Mouse (Mus musculus) 416B (cell line): Measurements from ENCODE around the gene Trak2.
"Not testable (repeated sequence)": the region's sequence is repeated elsewhere in the genome, so short reads cannot be mapped to it uniquely, and the experiment has no call there.

ENCODE experiments used
- DNase-seq: peaks from one replicate; pipeline ENCODE4 v3.0.0; 2011; ENCODE audit warnings: low read depth

Trak2 gene

GRCm38 (mm10) chr1:58953686-58954434 is 19.4 kb downstream of the Trak2 start:
- no peak for DNase-seq

- DNase-seq, result no peak
These were observed 20.2 kb downstream of the Trak2 start for GRCm38 (mm10) chr1:58952997-58953396.

GRCm38 (mm10) chr1:58952526-58952925 is 20.7 kb downstream of the Trak2 start:
- no peak for DNase-seq

GRCm38 (mm10) chr1:58951841-58952240 is 21.4 kb downstream of the Trak2 start:
- DNase-seq, result no peak

GRCm38 (mm10) chr1:58950899-58951648 is 22.2 kb downstream of the Trak2 start:
- DNase-seq, result no peak

GRCm38 (mm10) chr1:58949561-58950106 is 23.6 kb downstream of the Trak2 start:
- DNase-seq, result no peak

- DNase-seq, result no peak
These were observed 26.5 kb downstream of the Trak2 start for GRCm38 (mm10) chr1:58946718-58947117.

- no peak for DNase-seq
These were observed 27.1 kb downstream of the Trak2 start for GRCm38 (mm10) chr1:58945960-58946670.

DNA sequence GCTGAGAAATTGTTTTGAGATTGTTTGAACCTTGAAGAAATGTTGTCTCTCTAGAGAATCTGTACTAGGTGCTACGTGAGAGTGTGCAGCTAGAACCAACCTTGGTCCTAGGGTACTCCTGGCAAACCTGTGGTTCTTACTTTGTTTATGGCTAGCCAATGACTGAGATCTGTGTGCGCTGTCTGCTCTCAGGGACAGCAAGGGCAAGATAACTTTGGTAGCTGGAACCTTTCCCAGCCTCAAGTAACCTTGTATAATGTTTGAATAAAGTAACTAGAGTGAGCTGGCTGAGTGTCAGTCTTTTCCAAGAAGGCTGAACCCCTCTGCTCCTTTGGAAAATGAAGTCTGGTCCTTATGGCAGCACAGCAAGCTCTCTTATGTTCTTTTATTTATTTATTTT is 27.7 kb downstream of the Trak2 start:
- DNase-seq, result no peak

DNA sequence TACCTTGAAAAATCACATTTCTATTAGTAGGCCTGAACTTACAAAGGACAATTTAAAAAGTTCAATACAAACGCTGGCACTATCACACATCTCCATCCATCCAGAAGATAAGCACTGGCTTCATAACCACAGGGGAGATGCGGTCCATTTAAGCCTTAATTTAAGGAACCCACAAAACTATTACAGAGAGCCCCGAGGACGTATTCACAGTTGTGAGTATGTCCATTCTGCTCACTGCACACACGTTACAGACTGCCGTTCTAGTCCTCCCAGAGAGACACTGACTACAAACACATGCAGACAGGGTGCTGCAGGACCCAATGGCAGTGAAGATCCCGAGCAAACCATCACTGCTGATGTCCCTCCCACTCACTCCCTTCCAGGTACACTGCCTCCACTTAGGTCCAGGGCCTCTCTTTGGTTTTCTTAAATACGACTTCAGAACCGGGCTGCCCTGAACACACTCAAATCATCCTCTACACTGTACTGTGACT is 35.6 kb downstream of the Trak2 start:
- DNase-seq, result no peak

DNA sequence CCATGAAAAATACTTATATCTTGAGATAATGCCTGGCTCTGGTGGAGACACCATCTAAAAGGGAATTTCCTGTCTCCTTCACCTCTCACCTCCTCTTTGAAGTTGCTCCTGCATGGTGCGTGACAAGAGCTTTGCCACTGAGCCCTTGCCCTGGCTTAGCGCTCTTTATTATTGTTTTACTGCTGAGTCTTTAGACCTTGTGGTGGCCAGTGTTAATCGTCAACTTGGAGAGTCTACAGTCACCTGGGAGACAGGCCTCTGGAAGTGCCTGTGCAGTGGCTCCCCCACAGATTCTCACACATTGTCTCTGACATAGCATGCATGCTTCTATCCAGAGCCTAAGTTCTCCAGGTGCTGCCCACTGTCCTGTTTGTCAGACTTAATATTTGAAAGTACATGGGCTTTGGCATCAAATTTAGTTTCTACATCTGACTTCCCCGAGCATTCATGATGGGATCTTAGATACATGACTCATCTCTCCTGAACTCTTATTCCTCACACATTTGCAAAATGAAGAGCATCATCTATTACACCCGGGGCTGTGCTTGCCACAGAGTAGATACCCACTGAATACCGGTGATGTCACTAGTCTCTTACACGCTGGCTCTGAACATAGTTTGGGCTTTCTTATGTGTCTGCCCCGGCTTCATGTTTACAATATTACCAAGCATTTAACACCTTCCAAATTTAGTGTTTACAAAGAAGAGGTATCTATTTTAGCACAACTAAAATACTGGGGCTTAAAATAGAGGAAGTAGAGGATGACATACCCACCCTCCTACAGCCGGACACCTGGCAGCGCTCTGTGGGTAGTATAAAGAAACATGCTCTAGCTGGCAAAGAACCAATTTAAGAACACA is 36.3 kb downstream of the Trak2 start:
- DNase-seq, result no peak

- no peak for DNase-seq
These were observed 46.6 kb downstream of the Trak2 start for GRCm38 (mm10) chr1:58926664-58927063.

GRCm38 (mm10) chr1:58917566-58917965 is 55.7 kb downstream of the Trak2 start:
- no peak for DNase-seq

DNA sequence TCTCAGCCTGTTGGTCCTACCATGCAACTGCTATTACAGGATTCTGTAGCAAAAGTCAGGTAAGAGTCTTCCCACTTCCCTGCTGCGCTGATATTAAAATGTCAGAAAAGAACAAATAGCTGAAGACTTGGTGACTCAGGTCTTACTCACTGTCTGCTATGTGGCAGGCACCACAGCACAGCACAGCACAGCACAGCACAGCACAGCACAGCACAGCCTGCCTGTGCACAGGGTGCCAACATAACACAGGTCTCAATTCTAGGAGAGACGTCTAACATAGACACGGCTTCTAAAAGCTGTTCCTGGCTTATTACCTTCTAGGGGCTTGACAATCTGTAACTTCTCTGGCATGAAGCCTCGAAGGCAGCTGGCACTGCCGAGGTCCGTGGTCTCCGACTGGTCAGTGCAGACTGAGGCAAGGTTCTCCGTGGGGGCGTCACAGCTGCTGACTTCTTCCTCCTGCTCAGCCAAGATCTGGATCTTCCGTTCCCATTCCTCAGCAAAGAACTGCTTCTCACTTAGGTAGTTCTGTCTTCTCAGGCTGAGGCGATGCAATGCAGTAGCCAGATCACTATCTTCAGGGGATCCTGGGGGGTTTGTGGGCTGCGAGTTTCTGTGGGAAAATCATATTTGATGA is 63.5 kb downstream of the Trak2 start:
- no peak for DNase-seq

- DNase-seq, result no peak
These were observed 69.5 kb downstream of the Trak2 start for GRCm38 (mm10) chr1:58903681-58904080.

DNA sequence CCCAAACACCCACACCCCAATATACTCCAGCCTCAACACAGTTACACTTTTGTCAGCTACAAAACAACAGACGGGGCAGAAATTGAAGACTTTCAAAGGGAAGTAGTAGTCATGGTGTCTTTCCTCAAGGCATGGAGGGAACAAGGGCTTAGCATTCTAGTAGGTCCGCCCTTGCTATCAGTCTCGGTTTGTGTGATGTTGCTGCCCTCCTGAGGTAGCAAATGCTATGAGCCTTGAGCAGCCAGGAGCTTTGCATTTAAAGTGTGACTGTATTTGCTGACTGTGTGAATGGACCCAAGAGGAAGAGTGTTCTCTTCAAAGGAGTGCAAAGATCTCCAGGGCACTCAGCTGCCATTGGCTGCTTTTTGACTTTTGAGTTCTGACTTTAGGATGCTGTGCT is 75.7 kb downstream of the Trak2 start:
- peak; percentile 83 for DNase-seq

- DNase-seq, result not testable (repeated sequence)
These were observed 80.8 kb downstream of the Trak2 start for GRCm38 (mm10) chr1:58892386-58892785.

DNA sequence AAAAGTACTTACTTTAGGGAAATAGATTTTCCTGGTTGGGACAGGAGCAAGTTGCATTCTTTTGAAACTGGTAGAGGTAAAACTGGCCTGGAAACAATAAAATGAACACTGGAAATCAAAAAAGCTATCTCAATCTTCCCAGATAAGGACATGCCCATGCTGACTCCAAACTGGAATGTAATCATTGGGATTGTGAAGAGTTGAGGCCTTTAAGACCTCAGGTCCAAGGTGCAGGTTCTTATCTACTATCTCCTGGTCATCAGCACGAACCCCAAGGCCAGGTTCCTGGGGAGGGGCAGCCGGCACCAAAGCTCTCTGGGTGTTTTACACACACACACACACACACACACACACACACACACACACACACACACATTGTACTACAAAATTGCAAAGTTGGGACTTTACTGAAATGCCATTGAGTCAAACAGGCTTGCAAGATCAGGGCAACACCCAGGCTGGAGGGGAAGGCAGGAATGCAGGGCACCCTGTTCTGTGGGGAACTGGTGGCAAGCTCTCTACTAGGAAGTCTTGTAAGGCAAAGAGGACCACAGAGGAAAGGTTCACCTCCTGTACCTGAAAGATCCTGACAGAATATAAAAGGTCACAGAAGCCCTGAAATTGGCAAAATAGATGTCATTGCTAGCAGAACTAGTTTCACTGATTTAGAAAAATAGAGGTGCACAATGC is 81.6 kb downstream of the Trak2 start:
- DNase-seq, result not testable (repeated sequence)

DNA sequence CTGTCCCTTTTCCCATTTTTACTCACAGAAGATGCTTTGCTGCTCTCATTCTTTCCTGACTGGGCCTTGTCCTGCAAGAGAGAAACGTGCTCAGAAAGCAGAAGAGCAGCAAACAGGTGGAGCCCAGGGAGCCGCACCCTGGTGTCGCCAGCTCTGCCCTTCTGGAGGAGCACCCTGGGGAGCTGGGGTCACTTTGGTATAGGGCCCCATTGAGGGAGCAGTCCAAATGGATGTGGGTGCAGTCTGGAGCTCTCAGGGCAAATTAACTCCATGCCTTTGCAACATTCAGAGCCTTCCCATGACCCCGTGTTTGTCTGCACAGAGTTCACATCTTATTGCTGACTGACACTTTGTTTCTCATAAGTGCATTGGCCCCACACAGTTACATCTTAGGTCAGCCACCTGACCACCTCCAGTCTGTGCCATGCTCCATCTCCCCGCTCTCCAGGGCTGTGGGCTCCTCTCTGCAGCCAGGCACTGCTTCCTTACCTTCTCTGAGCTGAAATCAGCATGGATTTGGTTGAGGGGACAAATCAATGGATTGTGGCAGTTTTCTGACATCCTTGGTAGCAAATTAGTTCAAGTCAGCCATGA is 82.4 kb downstream of the Trak2 start:
- DNase-seq, result not testable (repeated sequence)
